Mouse (Mus musculus): ENCODE measurements around the gene Capzb.

Gene Capzb

GRCm38 (mm10) chr4:139179731-139180625 is 12.7 kb upstream of the Capzb start:
- DNase-seq (ENCODE audit: low spot score in 2 of 2), result no peak

- no peak for DNase-seq (ENCODE audit: low spot score in 2 of 2)
These were observed 10.2 kb upstream of the Capzb start for GRCm38 (mm10) chr4:139182511-139182910.

GRCm38 (mm10) chr4:139185766-139186442 is 6.8 kb upstream of the Capzb start:
- DNase-seq (ENCODE audit: low spot score in 2 of 2), result no peak

GRCm38 (mm10) chr4:139187930-139188329 is 4.8 kb upstream of the Capzb start:
- DNase-seq (ENCODE audit: low spot score in 2 of 2), result no peak

GRCm38 (mm10) chr4:139191605-139192498 is 847 bp upstream of the Capzb start:
- no peak for DNase-seq (ENCODE audit: low spot score in 2 of 2)

GRCm38 (mm10) chr4:139193176-139194093 is 736 bp downstream of the Capzb start:
- no peak for DNase-seq (ENCODE audit: low spot score in 2 of 2)

GRCm38 (mm10) chr4:139195101-139195500 is 2.4 kb downstream of the Capzb start:
- no peak for DNase-seq (ENCODE audit: low spot score in 2 of 2)

GRCm38 (mm10) chr4:139196464-139196863 is 3.8 kb downstream of the Capzb start:
- no peak for DNase-seq (ENCODE audit: low spot score in 2 of 2)

- DNase-seq (ENCODE audit: low spot score in 2 of 2), result no peak
These were observed 4.2 kb downstream of the Capzb start for GRCm38 (mm10) chr4:139196949-139197348.

GRCm38 (mm10) chr4:139197453-139197852 is 4.8 kb downstream of the Capzb start:
- DNase-seq (ENCODE audit: low spot score in 2 of 2), result no peak

- no peak for DNase-seq (ENCODE audit: low spot score in 2 of 2)
These were observed 5.4 kb downstream of the Capzb start for GRCm38 (mm10) chr4:139198004-139198689.

GRCm38 (mm10) chr4:139199126-139199525 is 6.4 kb downstream of the Capzb start:
- no peak for DNase-seq (ENCODE audit: low spot score in 2 of 2)

- no peak for DNase-seq (ENCODE audit: low spot score in 2 of 2)
These were observed 7.1 kb downstream of the Capzb start for GRCm38 (mm10) chr4:139199703-139200340.

GRCm38 (mm10) chr4:139200946-139201345 is 8.2 kb downstream of the Capzb start:
- no peak for DNase-seq (ENCODE audit: low spot score in 2 of 2)

- DNase-seq (ENCODE audit: low spot score in 2 of 2), result no peak
These were observed 9.9 kb downstream of the Capzb start for GRCm38 (mm10) chr4:139202556-139202955.

- DNase-seq (ENCODE audit: low spot score in 2 of 2), result no peak
These were observed 10.7 kb downstream of the Capzb start for GRCm38 (mm10) chr4:139203381-139203780.

GRCm38 (mm10) chr4:139205842-139206241 is 13.1 kb downstream of the Capzb start:
- DNase-seq (ENCODE audit: low spot score in 2 of 2), result no peak

- no peak for DNase-seq (ENCODE audit: low spot score in 2 of 2)
These were observed 13.8 kb downstream of the Capzb start for GRCm38 (mm10) chr4:139206353-139207045.
